Mouse (Mus musculus) liver, embryonic 14.5 days (tissue): ENCODE measurements around the gene Zfp872. TPM values are rescaled to one million over a fixed set of nuclear protein-coding genes. Genes with fewer than 3 reads are reported as not detected.

Experiments used
- ATAC-seq: fragments of 200-750 bp; cut with Nextera tagmentation; 2 replicates; pipeline ENCODE4 v1.8.0; 2017; ENCODE audit warnings: moderate number of reproducible peaks, mild to moderate bottlenecking, moderate library complexity; ENCODE audit not compliant: insufficient read depth
- DNase-seq, 3 experiments: peaks; one replicate each; pipeline ENCODE4 v3.0.0-alpha.2; 2012 to 2013; ENCODE audit warnings: low read depth in 3 of 3, low spot score in 3 of 3
- H3K27ac ChIP-seq: fragments of 300-500 bp; sonication (generic); 2 replicates; pipeline ENCODE4 v1.5.1; 2014; ENCODE audit warnings: moderate library complexity, mild to moderate bottlenecking, control low read depth, inconsistent platforms
- H3K27me3 ChIP-seq: fragments of 300-500 bp; sonication (generic); 2 replicates; pipeline ENCODE4 v1.6.1; 2014; ENCODE audit warnings: mild to moderate bottlenecking, low read length, moderate library complexity; ENCODE audit not compliant: control insufficient read depth, insufficient read depth
- H3K36me3 ChIP-seq: fragments of 300-500 bp; sonication (generic); replicated peaks from 2 replicates; pipeline ENCODE4 v1.6.1; 2014; ENCODE audit warnings: low read depth; ENCODE audit not compliant: control insufficient read depth, insufficient read depth
- H3K4me1 ChIP-seq, 2 experiments: fragments of 200-500 bp in 1 of 2; fragments of 300-500 bp in 1 of 2; sonication (generic) in 1 of 2; replicated peaks; 2 replicates each; pipeline ENCODE4 v1.6.1; 2012 to 2014; ENCODE audit warnings: antibody characterized with exemption in 1 of 2, inconsistent platforms in 1 of 2, low read length in 1 of 2; ENCODE audit not compliant: control insufficient read depth in 2 of 2, insufficient read depth in 2 of 2
- H3K4me2 ChIP-seq: fragments of 300-500 bp; sonication (generic); 2 replicates; pipeline ENCODE4 v1.6.1; 2014; ENCODE audit warnings: low read depth, mild to moderate bottlenecking, control low read depth, moderate library complexity
- H3K4me3 ChIP-seq, 2 experiments: fragments of 200-500 bp in 1 of 2; fragments of 300-500 bp in 1 of 2; sonication (generic) in 1 of 2; 2 replicates each; pipeline ENCODE4 v1.5.1; 2012 to 2014; ENCODE audit warnings: low read depth in 2 of 2, low read length in 2 of 2, mild to moderate bottlenecking in 2 of 2, control low read depth in 1 of 2, inconsistent platforms in 1 of 2, moderate library complexity in 1 of 2; ENCODE audit not compliant: insufficient read depth in 1 of 2
- H3K9ac ChIP-seq: fragments of 300-500 bp; sonication (generic); replicated peaks from 2 replicates; pipeline ENCODE4 v1.6.1; 2014; ENCODE audit warnings: mild to moderate bottlenecking, control low read depth, moderate library complexity
- H3K9me3 ChIP-seq: fragments of 300-500 bp; sonication (generic); 2 replicates; pipeline ENCODE4 v1.6.1; 2016; ENCODE audit warnings: low read length, mixed read lengths; ENCODE audit not compliant: control insufficient read depth
- CTCF ChIP-seq: IDR thresholded peaks from 2 replicates; pipeline ENCODE4 v1.5.1; 2016; ENCODE audit warnings: antibody characterized with exemption, low read depth, control low read depth
- EP300 ChIP-seq: IDR thresholded peaks from 2 replicates; pipeline ENCODE4 v1.6.1; 2016; ENCODE audit warnings: antibody characterized with exemption, low read depth
- WGBS: fragments of 180-500 bp; shearing (Covaris S2); extraction: QIAGEN DNeasy Blood & Tissue Kit; methylation state at CpG from one replicate; pipeline ENCODE4 v1.1.7; 2014; ENCODE audit not compliant: insufficient replicate concordance; 5-methylcytosine and 5-hydroxymethylcytosine counted together
- polyA plus RNA-seq, 2 experiments: library from polyadenylated mRNA; depleted of rRNA in 1 of 2; stranded (reverse) in 1 of 2; unstranded in 1 of 2; fragments of >200 nt; fragmentation: Nextera tagmentation in 1 of 2; extraction: Ambion mirVana in 1 of 2; gene quantifications; 2 replicates each; pipeline versions ENCODE4 v1.2.1 to v1.2.3; 2012 to 2014

The Zfp872 gene
- polyA plus RNA-seq, 2 experiments = not detected

DNA sequence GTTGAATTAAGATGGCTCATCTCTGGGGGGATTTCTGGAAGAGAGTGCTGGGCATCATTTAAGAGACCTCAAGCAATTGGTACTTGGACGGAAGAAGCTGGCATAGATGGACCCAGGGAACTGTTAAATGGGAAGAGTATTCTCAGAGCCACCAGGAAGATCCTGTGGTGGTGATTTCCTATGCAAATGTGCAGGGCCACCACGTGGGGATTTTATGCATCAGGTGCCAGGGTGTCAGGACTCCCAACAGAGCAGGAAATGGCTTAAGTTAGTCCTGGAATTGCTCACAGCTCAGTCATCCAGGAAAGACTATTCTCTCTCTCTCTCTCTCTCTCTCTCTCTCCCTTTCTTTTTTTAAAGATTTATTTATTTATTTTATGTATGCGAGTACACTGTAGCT, 28.8 kb downstream of the Zfp872 start:
- Histone ChIP-seq H3K4me1 (no peaks in the 10 kb centered on the region; a peak in 1 of 4 replicates), H3K4me3 (no peak overlapping the region), H3K9me3 (no peaks in the 10 kb centered on the region), H3K27ac (no peak overlapping the region), H3K27me3 (no peaks in the 10 kb centered on the region), H3K4me2 (no peak overlapping the region), H3K9ac (no peak overlapping the region), H3K36me3 (no peaks in the 10 kb centered on the region)
- ATAC-seq (no peak), DNase-seq (no peak)
- WGBS = 38% methylated on average over 3 of the region's 3 CpGs
- TF ChIP-seq EP300 = no peak
- no peak for TF ChIP-seq CTCF

DNA sequence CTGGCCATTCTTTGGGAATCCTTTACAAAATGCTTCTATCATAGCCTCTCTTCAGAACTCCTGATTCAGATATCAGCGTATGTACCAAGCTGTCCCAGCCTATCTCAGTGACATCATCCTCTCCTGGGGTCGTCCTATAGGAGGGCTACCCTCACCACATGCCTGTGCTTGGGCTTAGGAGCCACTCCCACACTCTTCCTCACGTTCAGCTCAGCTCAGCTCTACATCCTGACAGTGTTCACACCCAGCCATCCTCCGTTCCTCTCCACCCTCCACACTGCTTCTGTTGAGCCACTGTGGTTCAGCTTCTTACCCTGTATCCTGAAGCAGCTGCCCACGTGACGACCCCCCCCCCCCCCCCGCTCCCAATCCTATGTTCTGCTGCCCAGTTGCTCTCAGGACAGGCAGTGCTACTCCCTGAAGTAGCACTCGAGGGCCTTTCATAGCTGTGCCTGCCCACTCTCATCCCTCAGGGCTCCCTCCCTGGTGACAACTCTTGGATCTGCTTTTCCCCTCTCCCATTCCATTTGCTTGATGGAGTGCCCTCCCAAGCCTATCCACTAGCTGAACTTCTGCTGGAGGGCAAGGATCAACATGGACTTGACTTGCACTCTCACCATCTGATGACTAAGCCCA, 30.1 kb downstream of the Zfp872 start:
- no peak overlapping the region for H3K4me3 ChIP-seq
- TF ChIP-seq EP300 = no peak
- TF ChIP-seq CTCF = no peak
- ATAC-seq (no peak), DNase-seq (no peak)
- H3K4me2 ChIP-seq = no peak overlapping the region
- no peak overlapping the region for H3K27ac ChIP-seq
- H3K9ac ChIP-seq = no peak overlapping the region
- no peaks in the 10 kb centered on the region for H3K27me3 ChIP-seq
- H3K4me1 ChIP-seq = no peaks in the 10 kb centered on the region; a peak in 1 of 4 replicates
- WGBS = 35% methylated on average over 8 of the region's 8 CpGs
- H3K36me3 ChIP-seq = no peaks in the 10 kb centered on the region
- H3K9me3 ChIP-seq = no peaks in the 10 kb centered on the region

DNA sequence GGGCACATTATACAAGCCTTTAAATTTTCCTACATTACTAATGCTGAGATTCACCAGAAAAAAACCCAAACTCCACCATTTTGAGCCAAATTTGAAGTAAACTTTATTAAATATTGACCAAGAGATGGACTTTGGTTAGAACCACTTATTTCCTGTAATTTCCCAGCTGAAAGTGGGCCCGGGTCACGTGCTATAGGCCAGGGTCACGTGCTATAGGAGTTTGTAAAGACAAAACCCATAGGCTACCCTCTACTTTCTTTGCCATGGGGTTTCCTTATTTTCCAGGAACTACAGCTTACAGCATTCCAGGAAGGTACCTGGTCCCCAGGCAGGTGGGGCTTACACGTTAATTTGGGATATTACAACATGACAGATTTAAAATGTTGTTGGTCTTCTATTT, 36.2 kb downstream of the Zfp872 start:
- H3K4me1 ChIP-seq = no peaks in the 10 kb centered on the region; a peak in 1 of 4 replicates
- no peaks in the 10 kb centered on the region for H3K9me3 ChIP-seq
- no peaks in the 10 kb centered on the region for H3K27me3 ChIP-seq
- H3K4me2 ChIP-seq = no peak overlapping the region
- no peak for TF ChIP-seq CTCF
- TF ChIP-seq EP300 = no peak
- H3K4me3 ChIP-seq = no peak overlapping the region
- H3K27ac ChIP-seq = no peak overlapping the region
- ATAC-seq (no peak), DNase-seq (no peak)
- 90% methylated on average over 4 of the region's 4 CpGs for WGBS
- no peaks in the 10 kb centered on the region for H3K36me3 ChIP-seq
- no peak overlapping the region for H3K9ac ChIP-seq

DNA sequence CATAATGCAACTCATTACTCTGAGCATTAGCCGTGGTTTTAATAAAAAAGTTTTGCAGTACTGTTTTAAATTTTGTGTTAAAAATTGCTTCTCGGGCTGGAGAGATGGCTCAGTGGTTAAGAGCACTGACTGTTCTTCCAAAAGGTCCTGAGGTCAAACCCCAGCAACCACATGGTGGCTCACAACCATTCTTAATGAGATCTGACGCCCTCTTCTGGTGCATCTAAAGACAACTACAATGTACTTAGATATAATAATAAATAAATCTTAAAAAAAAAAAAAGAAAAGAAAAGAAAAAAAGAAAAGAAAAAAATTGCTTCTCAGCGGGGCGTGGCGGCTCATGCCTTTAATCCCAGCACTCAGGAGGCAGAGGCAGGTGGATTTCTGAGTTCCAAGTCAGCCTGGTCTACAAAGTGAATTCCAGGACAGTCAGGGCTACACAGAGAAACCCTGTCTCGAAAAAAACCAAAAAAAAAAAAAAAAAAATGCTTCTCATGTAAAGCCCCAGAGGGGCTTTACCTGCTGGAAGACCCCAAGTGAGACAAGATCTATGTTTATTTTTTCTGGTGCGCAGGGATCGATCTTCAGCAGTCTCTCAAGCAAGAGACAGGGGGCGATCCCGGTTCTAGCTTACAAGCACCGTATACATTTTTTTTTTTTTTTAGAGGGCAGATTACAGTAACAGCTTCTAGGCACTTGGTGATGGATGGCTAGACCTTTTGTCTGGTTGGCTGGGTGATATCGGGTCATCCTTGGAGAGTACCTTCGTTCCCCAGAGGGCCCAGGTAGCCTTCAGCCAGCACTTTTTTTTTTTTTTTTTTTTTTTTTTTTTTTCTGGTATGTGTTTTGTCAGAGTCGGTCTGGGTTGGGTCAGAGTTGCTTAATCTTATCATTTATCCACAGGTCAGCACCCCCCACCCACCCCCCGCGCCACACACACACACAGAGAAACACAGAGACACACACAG, 36.9 kb downstream of the Zfp872 start:
- Histone ChIP-seq H3K36me3 (no peaks in the 10 kb centered on the region), H3K27me3 (no peaks in the 10 kb centered on the region), H3K9me3 (no peaks in the 10 kb centered on the region), H3K27ac (peak overlapping the region; percentile 78), H3K9ac (peak overlapping the region; percentile 87), H3K4me3 (peak overlapping the region; percentile 77 to 82), H3K4me2 (peak overlapping the region; percentile 78), H3K4me1 (no peaks in the 10 kb centered on the region; a peak in 1 of 4 replicates)
- WGBS = 16% methylated on average over 17 of the region's 17 CpGs
- peak; percentile 50 for ATAC-seq
- TF ChIP-seq CTCF = peak; percentile 34; the same call in 1 of the 2 replicates
- TF ChIP-seq EP300 = no peak
- peak; percentile 51 to 64 (median 55) for DNase-seq
